Mouse (Mus musculus) left cerebral cortex, postnatal 25 days (tissue): ENCODE data around the gene Gm3739. TPM values are rescaled to one million over a fixed set of nuclear protein-coding genes. Genes with fewer than 3 reads are reported as not detected.
A peak's percentile ranks its signal among the peaks of the same experiment; 100 is the strongest.
"Not testable (repeated sequence)": the region's sequence is repeated elsewhere in the genome, so short reads cannot be mapped to it uniquely, and the experiment has no call there.

Source experiments
- DNase-seq, 2 experiments: peaks; one replicate each; pipeline ENCODE4 v3.0.0; 2022; ENCODE audit warnings: low spot score in 2 of 2, mixed read lengths in 1 of 2
- intact Hi-C: fragments of 180-260 bp; cut with DNase I; formaldehyde crosslinking; loops from one replicate; pipeline ENCODE4 v1.15.1; 2025
- total RNA-seq, 2 experiments: library from RNA; stranded (reverse); gene quantifications; 2 replicates each; pipeline ENCODE4 v1.2.3; 2021

The Gm3739 gene
- total RNA-seq: under 1 TPM; 0.44 to 0.64 TPM

- peak; percentile 1 to 2 for DNase-seq
- intact Hi-C loops: not testable (repeated sequence)
Measured at GRCm38 (mm10) chr14:7314661-7315060, at the start of gene Gm3739. Gene Gm3739, minus strand, starts transcription at chr14:7315049.

- DNase-seq, intact Hi-C loops: not testable (repeated sequence)
Measured at GRCm38 (mm10) chr14:7332295-7332694, 17.4 kb upstream of the Gm3739 start, which contains the start of gene Gm5797. Gene Gm5797, minus strand, starts transcription at chr14:7332395.

GRCm38 (mm10) chr14:7315093-7315492 lies 244 bp upstream of the Gm3739 start:
- intact Hi-C loops: not testable (repeated sequence)
- DNase-seq: peak; percentile 5 to 13

- intact Hi-C loops, DNase-seq: not testable (repeated sequence)
Measured at GRCm38 (mm10) chr14:7264614-7265013, 50.2 kb downstream of the Gm3739 start, which contains the start of gene Gm3727. Gene Gm3727, minus strand, starts transcription at chr14:7264714.

Other genes with a start within 250 kb of the Gm3739 start
- gene Gm3696, start 214.4 kb downstream of the Gm3739 start, total RNA-seq: 1 to 10 TPM; 1.5 to 2.3 TPM
- not detected for gene Gm6676, start 189.6 kb downstream of the Gm3739 start, total RNA-seq
- gene Gm3512, start 140.5 kb downstream of the Gm3739 start, total RNA-seq: 1 to 10 TPM; 1.5 TPM
- gene Gm16434, start 120.5 kb downstream of the Gm3739 start, total RNA-seq: not detected
- not detected for gene Gm3727, start 50.3 kb downstream of the Gm3739 start, total RNA-seq
- not detected for gene Gm5797, start 17.3 kb upstream of the Gm3739 start, total RNA-seq
- not detected for gene Gm8374, start 50.1 kb upstream of the Gm3739 start, total RNA-seq
- not detected for gene Gm3755, start 135.9 kb upstream of the Gm3739 start, total RNA-seq
- gene Gm3752, start 168.7 kb upstream of the Gm3739 start, total RNA-seq: under 1 TPM in 1 of 2 experiments, not detected in 1; 0.53 TPM